Mouse (Mus musculus) heart, postnatal 0 days (tissue): ENCODE data around the gene Snap47. TPM values are rescaled to one million over a fixed set of nuclear protein-coding genes. Genes with fewer than 3 reads are reported as not detected.

Experiments
- ATAC-seq: fragments of 200-750 bp; cut with Nextera tagmentation; 2 replicates; pipeline ENCODE4 v1.8.0; 2017; ENCODE audit warnings: low read depth, moderate number of reproducible peaks, moderate library complexity; ENCODE audit not compliant: insufficient read depth
- DNase-seq: peaks from one replicate; pipeline ENCODE4 v3.0.0-alpha.2; 2016; ENCODE audit warnings: low spot score
- H3K27ac ChIP-seq: fragments of 300-500 bp; sonication (generic); 2 replicates; pipeline ENCODE4 v1.5.1; 2014; ENCODE audit warnings: low read depth, mild to moderate bottlenecking
- H3K27me3 ChIP-seq: fragments of 300-500 bp; sonication (generic); 2 replicates; pipeline ENCODE4 v1.6.1; 2014; ENCODE audit warnings: low read length, mixed read lengths; ENCODE audit not compliant: control insufficient read depth, insufficient read depth
- H3K36me3 ChIP-seq: fragments of 300-500 bp; sonication (generic); replicated peaks from 2 replicates; pipeline ENCODE4 v1.6.1; 2014; ENCODE audit warnings: low read length, mixed read lengths; ENCODE audit not compliant: control insufficient read depth, insufficient read depth
- H3K4me1 ChIP-seq: fragments of 300-500 bp; sonication (generic); 2 replicates; pipeline ENCODE4 v1.6.1; 2014; ENCODE audit warnings: antibody characterized with exemption; ENCODE audit not compliant: control insufficient read depth, insufficient read depth
- H3K4me2 ChIP-seq: fragments of 300-500 bp; sonication (generic); 2 replicates; pipeline ENCODE4 v1.6.1; 2014; ENCODE audit warnings: low read depth, mild to moderate bottlenecking, low read length, moderate library complexity
- H3K4me3 ChIP-seq: fragments of 300-500 bp; sonication (generic); 2 replicates; pipeline ENCODE4 v1.5.1; 2014; ENCODE audit warnings: low read depth, low read length
- H3K9ac ChIP-seq: fragments of 300-500 bp; sonication (generic); replicated peaks from 2 replicates; pipeline ENCODE4 v1.6.1; 2014; ENCODE audit warnings: low read depth, low read length, mixed read lengths
- H3K9me3 ChIP-seq: fragments of 300-500 bp; sonication (generic); replicated peaks from 2 replicates; pipeline ENCODE4 v1.6.1; 2016; ENCODE audit warnings: low read length; ENCODE audit not compliant: control insufficient read depth
- CTCF ChIP-seq: IDR thresholded peaks from 2 replicates; pipeline ENCODE4 v1.5.1; 2016; ENCODE audit warnings: antibody characterized with exemption, control low read depth, low read depth
- EP300 ChIP-seq: IDR thresholded peaks from 2 replicates; pipeline ENCODE4 v1.6.1; 2016; ENCODE audit warnings: antibody characterized with exemption, low read depth
- WGBS: fragments of 180-500 bp; shearing (Covaris S2); extraction: QIAGEN DNeasy Blood & Tissue Kit; methylation state at CpG from one replicate; pipeline ENCODE4 v1.1.7; 2014; 5-methylcytosine and 5-hydroxymethylcytosine counted together
- polyA plus RNA-seq: library from polyadenylated mRNA; unstranded; fragments of >200 nt; fragmentation: Nextera tagmentation; extraction: Ambion mirVana; gene quantifications from 2 replicates; pipeline ENCODE4 v1.2.1, GENCODE M21; 2015
- total RNA-seq: library from RNA; depleted of rRNA; stranded (reverse); fragments of >200 nt; gene quantifications from 2 replicates; pipeline ENCODE4 v1.2.3, GENCODE M21; 2014; ENCODE audit warnings: low replicate concordance

The Snap47 gene
- total and polyA plus RNA-seq, 2 experiments from 2014 or later, result 57.9 to 87.2 TPM

GRCm38 (mm10) chr11:59477240-59477639 is 26.3 kb upstream of the Snap47 start:
- Histone ChIP-seq H3K9ac (no peak overlapping the region), H3K4me3 (no peak overlapping the region), H3K27me3 (no peaks in the 10 kb centered on the region), H3K36me3 (no peaks in the 10 kb centered on the region), H3K9me3 (no peaks in the 10 kb centered on the region), H3K27ac (no peak overlapping the region), H3K4me1 (no peaks in the 10 kb centered on the region), H3K4me2 (no peak overlapping the region)
- DNase-seq, result no peak
- WGBS, result 65% methylated on average over 6 of the region's 6 CpGs
- TF ChIP-seq EP300, result no peak
- no peak for TF ChIP-seq CTCF
- no peak for ATAC-seq

DNA sequence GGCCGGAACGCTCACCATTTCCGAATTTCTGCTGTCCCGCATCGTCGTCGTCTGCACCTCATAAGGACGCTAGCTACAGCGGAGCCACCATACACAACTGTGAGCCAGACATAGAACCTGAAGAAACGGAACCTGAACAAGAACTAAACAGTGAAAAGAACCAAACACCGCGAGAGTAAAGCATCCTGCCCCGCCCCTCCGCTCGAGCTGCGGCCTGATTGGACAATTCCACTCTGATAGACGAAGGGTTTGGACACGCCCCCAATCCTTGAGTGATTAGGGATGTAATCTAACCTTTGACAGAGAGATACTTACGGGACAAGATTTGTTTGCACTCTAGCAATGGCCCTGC is 21.3 kb upstream of the Snap47 start, which contains the start of gene Zfp867:
TSS of gene Zfp867 (minus strand) at position 149 of the 352 bp plus-strand sequence.
- peak within 1 kb of the TSS; percentile 65 for H3K4me3 ChIP-seq
- no peaks in the 10 kb centered on the region for H3K27me3 ChIP-seq
- no peaks in the 10 kb centered on the region for H3K9me3 ChIP-seq
- DNase-seq (peak; percentile 85), ATAC-seq (peak; percentile 90)
- TF ChIP-seq EP300 (no peak), CTCF (no peak)
- no peaks in the 10 kb centered on the region for H3K36me3 ChIP-seq
- H3K4me1 ChIP-seq, result peaks cover 10% of the 10 kb centered on the region; the same call in 1 of the 2 replicates
- peak within 1 kb of the TSS; percentile 84 for H3K9ac ChIP-seq
- H3K4me2 ChIP-seq, result peak within 1 kb of the TSS; percentile 94
- under 1% methylated on average over 19 of the region's 19 CpGs for WGBS
- peak within 1 kb of the TSS; percentile 82 for H3K27ac ChIP-seq

DNA sequence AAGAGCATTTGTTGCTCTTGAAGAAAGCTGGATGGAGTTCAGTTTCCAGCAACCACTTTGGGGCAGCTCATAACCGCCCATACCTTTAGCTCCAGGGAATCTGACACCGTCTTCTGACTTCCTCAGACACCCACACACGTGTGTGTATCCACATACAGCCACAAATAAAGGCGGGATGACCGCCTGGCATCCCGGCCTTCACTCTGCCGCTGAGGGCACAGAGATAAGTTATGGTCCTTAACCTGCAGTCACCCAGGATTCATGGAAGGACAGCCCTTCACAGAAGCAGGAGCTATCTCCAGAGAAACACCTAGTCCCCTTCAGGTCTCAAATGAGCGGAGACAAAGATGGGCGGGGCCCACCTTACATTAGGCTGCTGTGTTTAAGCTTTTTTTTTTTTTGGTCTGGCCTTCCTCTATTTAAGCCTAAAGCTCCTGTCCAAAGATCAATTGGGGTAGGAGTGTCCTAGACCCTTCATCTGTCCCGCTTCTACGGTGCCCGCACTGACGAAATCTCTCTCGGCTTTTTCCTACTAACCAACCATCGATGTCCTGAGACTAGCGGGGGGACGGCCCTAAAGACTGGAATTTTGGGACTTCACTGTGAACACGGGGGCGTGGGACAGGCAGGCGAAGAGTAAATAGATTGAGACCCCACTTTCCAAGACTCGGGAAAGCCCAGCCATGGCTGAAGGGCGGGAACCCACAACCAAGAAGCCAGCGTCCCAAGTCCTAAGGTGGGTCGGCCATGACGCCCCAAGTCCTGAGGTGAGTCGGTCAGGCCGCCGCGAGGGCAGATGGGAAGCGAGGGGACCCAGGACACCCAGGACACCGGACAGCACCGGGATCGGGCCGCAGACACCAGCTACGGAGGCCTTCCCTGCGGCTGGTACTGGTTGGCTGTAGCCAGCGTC is 20.7 kb upstream of the Snap47 start:
- WGBS, result 5% methylated on average over 37 of the region's 37 CpGs
- Histone ChIP-seq H3K9me3 (no peaks in the 10 kb centered on the region; the same call in 1 of the 2 replicates), H3K9ac (peak overlapping the region; percentile 84), H3K4me2 (peak overlapping the region; percentile 94), H3K27me3 (no peaks in the 10 kb centered on the region), H3K36me3 (no peaks in the 10 kb centered on the region), H3K4me1 (peaks cover 10% of the 10 kb centered on the region; the same call in 1 of the 2 replicates), H3K27ac (peak overlapping the region; percentile 82), H3K4me3 (peak overlapping the region; percentile 65)
- ATAC-seq (peak; percentile 63), DNase-seq (peak; percentile 31)
- TF ChIP-seq EP300 (no peak), CTCF (no peak)

GRCm38 (mm10) chr11:59460459-59460858 is 9.5 kb upstream of the Snap47 start:
- no peak for TF ChIP-seq EP300
- TF ChIP-seq CTCF, result no peak
- 95% methylated on average over 2 of the region's 2 CpGs for WGBS
- H3K9ac ChIP-seq, result no peak overlapping the region
- H3K27me3 ChIP-seq, result no peaks in the 10 kb centered on the region
- H3K27ac ChIP-seq, result no peak overlapping the region
- H3K36me3 ChIP-seq, result peaks cover 56% of the 10 kb centered on the region
- no peak overlapping the region for H3K4me2 ChIP-seq
- no peak for DNase-seq
- peaks cover 29% of the 10 kb centered on the region for H3K9me3 ChIP-seq
- no peak for ATAC-seq
- H3K4me3 ChIP-seq, result no peak overlapping the region
- 0 out of 2 replicates have a peak, but pooled peaks cover 11% of the 10 kb centered on the region for H3K4me1 ChIP-seq

GRCm38 (mm10) chr11:59458973-59459372 is 8.0 kb upstream of the Snap47 start:
- peaks cover 16% of the 10 kb centered on the region for H3K9me3 ChIP-seq
- H3K27ac ChIP-seq, result peak overlapping the region; percentile 88
- ATAC-seq (peak; percentile 97), DNase-seq (peak; percentile 88)
- WGBS, result 8% methylated on average over 5 of the region's 5 CpGs
- no peak overlapping the region for H3K4me3 ChIP-seq
- TF ChIP-seq EP300 (peak; percentile 78), CTCF (no peak)
- no peaks in the 10 kb centered on the region for H3K27me3 ChIP-seq
- H3K4me1 ChIP-seq, result 0 out of 2 replicates have a peak, but pooled peaks cover 11% of the 10 kb centered on the region
- H3K9ac ChIP-seq, result no peak overlapping the region
- no peak overlapping the region; the same call in 1 of the 2 replicates for H3K4me2 ChIP-seq
- H3K36me3 ChIP-seq, result peaks cover 58% of the 10 kb centered on the region
